Mouse (Mus musculus): ENCODE measurements around the gene Pde8a.

Pde8a gene

GRCm38 (mm10) chr7:81303682-81304081 is 90.3 kb downstream of the Pde8a start:
- POLR2A ChIA-PET: interaction anchor here in 2 of 4 experiments (1.0 to 1.3 kb wide), 3 partner anchors 53 to 113 kb away, joined by 3 to 4 read pairs (median 3); no protein-coding TSS in a partner anchor
- CTCF ChIA-PET: no interaction called here

GRCm38 (mm10) chr7:81304100-81304499 is 90.7 kb downstream of the Pde8a start:
- ChIA-PET POLR2A (interaction anchor here in 2 of 4 experiments (1.0 to 1.3 kb wide), 3 partner anchors 53 to 113 kb away, joined by 3 to 4 read pairs (median 3); no protein-coding TSS in a partner anchor), CTCF (no interaction called here)

- ChIA-PET CTCF (interaction anchor here in 1 of 4 experiments (1.1 kb wide), 1 partner anchor 39 kb away, joined by 3 read pairs; no protein-coding TSS in a partner anchor), POLR2A (interaction anchor here in 2 of 4 experiments (1.0 to 2.5 kb wide), 5 partner anchors 16 to 122 kb away, joined by 3 to 10 read pairs (median 4); no protein-coding TSS in a partner anchor)
These were observed 91.3 kb downstream of the Pde8a start for GRCm38 (mm10) chr7:81304675-81305074.

GRCm38 (mm10) chr7:81307735-81308134 is 94.3 kb downstream of the Pde8a start:
- ChIA-PET CTCF (no interaction called here), POLR2A (interaction anchor here in 1 of 4 experiments (0.6 to 1.0 kb wide), 2 partner anchors 16 to 928 kb away, joined by 3 read pairs; no protein-coding TSS in a partner anchor)

- POLR2A ChIA-PET: interaction anchor here in 1 of 4 experiments (1.3 kb wide), 1 partner anchor 11 kb away, joined by 4 read pairs; no protein-coding TSS in a partner anchor
These were observed 95.9 kb downstream of the Pde8a start for GRCm38 (mm10) chr7:81309247-81309646.

GRCm38 (mm10) chr7:81311130-81311529 is 97.7 kb downstream of the Pde8a start:
- ChIA-PET POLR2A (interaction anchor here in 2 of 4 experiments (0.7 to 1.6 kb wide), 3 partner anchors 13 to 81 kb away, joined by 3 read pairs; no protein-coding TSS in a partner anchor), CTCF (no interaction called here)

More at GRCm38 (mm10) chr7:81309247-81309646, 95.9 kb downstream of the Pde8a start:
- CTCF ChIA-PET: no interaction called here

GRCm38 (mm10) chr7:81311581-81311980 is 98.2 kb downstream of the Pde8a start:
- ChIA-PET CTCF (no interaction called here), POLR2A (interaction anchor here in 2 of 4 experiments (0.6 to 1.6 kb wide), 4 partner anchors 13 to 189 kb away, joined by 3 to 4 read pairs (median 3); no protein-coding TSS in a partner anchor)

GRCm38 (mm10) chr7:81315583-81315982 is 102.2 kb downstream of the Pde8a start:
- POLR2A ChIA-PET: interaction anchor here in 3 of 4 experiments (0.6 to 1.2 kb wide), 3 partner anchors 11 to 100 kb away, joined by 3 to 4 read pairs (median 3); no protein-coding TSS in a partner anchor
- CTCF ChIA-PET: no interaction called here

GRCm38 (mm10) chr7:81319749-81320148 is 106.4 kb downstream of the Pde8a start:
- ChIA-PET POLR2A (interaction anchor here in 1 of 4 experiments (1.0 to 2.1 kb wide), 3 partner anchors 11 to 26 kb away, joined by 3 to 5 read pairs (median 5); partner anchors contain the start of gene Rps17), CTCF (no interaction called here)

- CTCF ChIA-PET: interaction anchor here (0.6 to 1.0 kb wide), 6 partner anchors 9 to 461 kb away, joined by 3 to 13 read pairs (median 4); no protein-coding TSS in a partner anchor
- POLR2A ChIA-PET: interaction anchor here in 3 of 4 experiments (0.6 to 4.7 kb wide), 9 partner anchors 9 to 229 kb away, joined by 3 to 48 read pairs (median 5); partner anchors contain the start of gene Rps17 (in 1 of the 3)
These were observed 108.4 kb downstream of the Pde8a start for GRCm38 (mm10) chr7:81321776-81322175.

- ChIA-PET POLR2A (interaction anchor here in 3 of 4 experiments (0.6 to 11.6 kb wide), 12 partner anchors 8 to 237 kb away, joined by 3 to 190 read pairs (median 3); partner anchors contain the start of gene Rps17 (in 2 of the 3)), CTCF (interaction anchor here in 2 of 4 experiments (0.6 to 2.3 kb wide), 5 partner anchors 10 to 687 kb away, joined by 3 to 10 read pairs (median 3); no protein-coding TSS in a partner anchor)
These were observed 112.6 kb downstream of the Pde8a start for GRCm38 (mm10) chr7:81326043-81326442.

GRCm38 (mm10) chr7:81326859-81327258 is 113.5 kb downstream of the Pde8a start:
- ChIA-PET CTCF (interaction anchor here in 2 of 4 experiments (0.6 to 2.3 kb wide), 6 partner anchors 9 to 688 kb away, joined by 3 to 10 read pairs (median 4); no protein-coding TSS in a partner anchor), POLR2A (interaction anchor here (0.6 to 11.6 kb wide), 23 partner anchors 8 to 480 kb away, joined by 3 to 190 read pairs (median 3); partner anchors contain the start of gene Rps17 (in 2 of the 4))

- ChIA-PET POLR2A (interaction anchor here in 3 of 4 experiments (1.1 to 11.6 kb wide), 10 partner anchors 11 to 481 kb away, joined by 3 to 190 read pairs (median 4); partner anchors contain the start of gene Rps17 (in 2 of the 3)), CTCF (interaction anchor here in 1 of 4 experiments (1.3 to 2.3 kb wide), 2 partner anchors 145 to 161 kb away, joined by 4 to 10 read pairs; no protein-coding TSS in a partner anchor)
These were observed 114.3 kb downstream of the Pde8a start for GRCm38 (mm10) chr7:81327661-81328060.

GRCm38 (mm10) chr7:81330767-81331166 is 117.4 kb downstream of the Pde8a start:
- CTCF ChIA-PET: interaction anchor here in 3 of 4 experiments (0.6 to 2.2 kb wide), 15 partner anchors 8 to 1610 kb away, joined by 3 to 15 read pairs (median 3); no protein-coding TSS in a partner anchor
- POLR2A ChIA-PET: interaction anchor here (0.6 to 11.6 kb wide), 37 partner anchors 8 to 648 kb away, joined by 3 to 190 read pairs (median 4); partner anchors contain the start of genes Rps17 (in 3 of the 4) and Pde8a (in 2 of the 4)

- ChIA-PET CTCF (interaction anchor here (0.5 to 2.2 kb wide), 7 partner anchors 7 to 643 kb away, joined by 3 to 13 read pairs (median 3); no protein-coding TSS in a partner anchor), POLR2A (interaction anchor here (0.6 to 11.6 kb wide), 14 partner anchors 7 to 164 kb away, joined by 3 to 190 read pairs (median 4); partner anchors contain the start of genes Rps17 (in 2 of the 4) and Pde8a (in 1 of the 4))
These were observed 118.5 kb downstream of the Pde8a start for GRCm38 (mm10) chr7:81331851-81332250.

- ChIA-PET POLR2A (interaction anchor here (0.6 to 11.6 kb wide), 42 partner anchors 8 to 742 kb away, joined by 3 to 190 read pairs (median 4); partner anchors contain the start of genes Rps17 (in 2 of the 4) and Pde8a (in 1 of the 4)), CTCF (interaction anchor here (0.5 to 4.0 kb wide), 24 partner anchors 9 to 1795 kb away, joined by 3 to 44 read pairs (median 4); partner anchors contain the start of gene Rps17 (in 2 of the 4))
These were observed 122.5 kb downstream of the Pde8a start for GRCm38 (mm10) chr7:81335705-81336431.

GRCm38 (mm10) chr7:81336432-81336786 is 123.0 kb downstream of the Pde8a start:
- POLR2A ChIA-PET: interaction anchor here (0.6 to 11.6 kb wide), 27 partner anchors 7 to 742 kb away, joined by 3 to 190 read pairs (median 4); partner anchors contain the start of genes Rps17 (in 2 of the 4) and Pde8a (in 1 of the 4)
- CTCF ChIA-PET: interaction anchor here (0.6 to 4.0 kb wide), 13 partner anchors 9 to 479 kb away, joined by 3 to 44 read pairs (median 4); partner anchors contain the start of gene Rps17 (in 1 of the 4)

All from embryonic stem cell, embryonic (primary cell).